Mouse (Mus musculus) Patski (cell line): ENCODE results near the gene Vmn1r13. TPM values are rescaled to one million over a fixed set of nuclear protein-coding genes. Genes with fewer than 3 reads are reported as not detected.
"Not testable (repeated sequence)": the region's sequence is repeated elsewhere in the genome, so short reads cannot be mapped to it uniquely, and the experiment has no call there.

Experiments used
- ATAC-seq: fragments of 100-300 bp; one replicate; pipeline ENCODE4 v1.8.0; 2021
- CTCF ChIA-PET: fragments of 350-600 bp; sonication (Branson Sonifier 250); formaldehyde crosslinking; loops from one replicate; lab custom pipeline; 2022; ENCODE audit warnings: inconsistent platforms; lab: Charles Lee
- POLR2A ChIA-PET: fragments of 350-600 bp; sonication (Branson Sonifier 250); formaldehyde crosslinking; loops from one replicate; lab custom pipeline; 2022; ENCODE audit warnings: antibody characterized with exemption, inconsistent platforms; lab: Charles Lee
- DNase-seq: peaks from one replicate; pipeline ENCODE4 v3.0.0-alpha.2; 2011; ENCODE audit warnings: low read depth, low spot score
- H3K27me3 ChIP-seq: fragments of 371-371 bp; one replicate; pipeline ENCODE4 v1.5.1; 2021
- CTCF ChIP-seq: fragments of 100-300 bp; IDR thresholded peaks from one replicate; pipeline ENCODE4 v1.5.1; 2021
- in situ Hi-C: fragments of 300-500 bp; cut with MboI; formaldehyde crosslinking; loops from 3 replicates; pipeline ENCODE4 v1.11.1; 2018; ENCODE audit warnings: low pct_unique_long_range_greater_than_20kb, mixed read lengths
- polyA plus RNA-seq: library from polyadenylated mRNA; unstranded; gene quantifications from one replicate; pipeline ENCODE4 v1.2.3, GENCODE M21; 2021

The Vmn1r13 gene
- polyA plus RNA-seq: not detected

DNA sequence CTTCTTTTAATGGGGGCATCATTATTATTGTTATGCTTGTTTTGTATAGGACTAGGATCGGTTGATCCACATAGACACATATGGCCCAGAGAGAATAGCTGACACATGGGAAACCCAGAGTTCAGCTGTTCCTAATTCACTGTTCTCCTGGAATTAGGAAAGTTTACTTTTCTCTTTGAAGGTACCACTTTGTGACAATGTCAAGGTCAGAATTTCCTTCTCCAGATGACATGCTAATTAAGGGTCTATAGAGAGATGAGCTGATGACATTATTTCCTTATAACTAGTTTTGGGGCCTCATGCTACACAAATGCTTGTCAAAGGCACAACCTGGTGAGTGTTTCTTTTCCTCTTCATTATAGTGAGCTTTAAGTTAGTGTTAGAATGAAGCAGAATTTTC lies at the start of gene Vmn1r13:
Gene Vmn1r13 (plus strand): TSS at position 301 of the 400 bp plus-strand sequence.
- POLR2A ChIA-PET, CTCF ChIA-PET, DNase-seq, H3K27me3 ChIP-seq, in situ Hi-C loops, ATAC-seq: not testable (repeated sequence)

DNA sequence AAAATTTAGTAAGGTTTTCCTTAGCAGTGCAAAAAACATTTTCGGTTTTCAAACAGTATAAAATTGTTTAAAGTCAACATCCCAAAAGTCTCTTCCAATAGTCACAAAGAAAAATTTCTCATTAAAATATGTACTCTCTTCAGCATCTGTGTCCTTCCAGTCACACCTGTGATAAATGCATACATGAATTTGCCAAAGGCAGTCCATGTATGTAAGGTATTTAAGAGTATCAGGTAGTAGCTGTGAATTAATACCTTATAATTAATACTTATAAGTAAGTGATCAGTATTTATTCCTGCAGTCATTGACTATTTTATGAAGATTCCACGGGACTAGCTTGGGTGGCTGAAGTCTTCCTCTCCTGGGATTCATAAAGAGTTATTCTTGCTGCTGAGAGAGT lies 46.5 kb upstream of the Vmn1r13 start, which contains the start of gene Vmn1r12:
Gene Vmn1r12 (plus strand): TSS at position 301 of the 400 bp plus-strand sequence.
- no peaks in the 10 kb centered on the region for H3K27me3 ChIP-seq
- no peak for TF ChIP-seq CTCF
- in situ Hi-C loops: no loop called here
- no peak for ATAC-seq
- CTCF ChIA-PET: no interaction called here
- POLR2A ChIA-PET: no interaction called here
- no peak for DNase-seq

DNA sequence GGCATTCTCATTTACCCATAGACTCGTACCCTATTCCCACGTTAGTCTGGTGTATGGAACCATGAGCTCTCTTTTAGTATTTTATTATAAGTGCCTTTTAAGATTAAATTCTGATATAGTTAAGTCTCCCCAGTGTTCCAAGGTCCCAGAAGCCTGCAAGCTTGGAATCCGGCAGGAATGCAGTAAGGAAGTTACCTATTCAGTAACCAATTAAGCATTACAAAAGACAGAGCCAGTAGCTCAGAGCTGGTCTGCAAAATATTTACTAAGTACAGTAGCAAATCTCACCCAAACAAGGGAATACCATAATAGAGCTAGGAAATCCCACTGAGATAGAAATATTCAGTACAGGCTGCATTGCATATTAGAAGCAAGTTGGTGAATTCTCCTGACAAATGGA lies 13.1 kb upstream of the Vmn1r13 start:
- in situ Hi-C loops, DNase-seq, CTCF ChIA-PET, H3K27me3 ChIP-seq, POLR2A ChIA-PET, ATAC-seq: not testable (repeated sequence)

DNA sequence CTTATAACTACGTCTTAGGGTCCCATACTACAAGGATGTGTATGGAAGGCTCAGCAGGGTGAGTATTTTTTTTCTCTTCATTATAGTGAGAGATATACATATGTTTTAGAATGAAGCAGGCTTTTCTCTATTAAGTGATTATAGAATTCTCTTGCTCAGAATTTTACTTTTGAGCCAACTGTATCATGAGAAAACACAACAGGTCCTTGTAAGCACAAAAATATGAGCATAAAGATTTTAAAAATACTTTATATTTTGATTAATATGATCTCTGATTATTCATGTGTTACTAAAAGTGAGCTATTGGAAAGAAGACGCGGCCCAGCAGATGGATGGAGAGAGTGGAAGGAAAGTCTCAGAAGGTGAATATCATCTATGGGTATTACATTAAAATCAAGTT lies 28.3 kb downstream of the Vmn1r13 start, which contains the start of gene Vmn1r14:
Gene Vmn1r14 (plus strand): TSS at position 301 of the 400 bp plus-strand sequence.
- ChIA-PET CTCF (no interaction called here), POLR2A (no interaction called here)
- DNase-seq (no peak), ATAC-seq (no peak)
- in situ Hi-C loops: no loop called here
- no peaks in the 10 kb centered on the region for H3K27me3 ChIP-seq
- TF ChIP-seq CTCF: no peak

DNA sequence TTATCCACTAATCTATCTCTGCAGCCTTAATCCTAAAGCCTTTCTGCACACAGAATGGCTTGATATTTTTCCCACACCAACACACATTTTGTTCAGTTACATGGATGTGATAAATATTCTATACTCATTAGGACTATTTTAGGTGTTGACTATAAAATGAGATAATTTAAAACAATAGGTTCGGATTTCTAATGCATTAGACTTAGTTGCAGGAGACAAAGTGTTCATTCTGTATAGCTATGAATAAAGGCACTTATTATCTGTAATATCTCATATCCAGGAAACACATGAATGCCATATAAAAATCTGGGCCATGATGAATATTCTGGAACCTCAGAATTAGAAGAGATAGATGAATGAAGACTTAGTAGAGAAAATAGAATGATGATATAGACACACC lies 54.6 kb downstream of the Vmn1r13 start, which contains the start of gene Vmn1r15:
Gene Vmn1r15 (plus strand): TSS at position 301 of the 400 bp plus-strand sequence.
- in situ Hi-C loops: no loop called here
- DNase-seq (no peak), ATAC-seq (no peak)
- peaks cover 15% of the 10 kb centered on the region for H3K27me3 ChIP-seq
- POLR2A ChIA-PET: no interaction called here
- CTCF ChIA-PET: no interaction called here
- TF ChIP-seq CTCF: no peak

DNA sequence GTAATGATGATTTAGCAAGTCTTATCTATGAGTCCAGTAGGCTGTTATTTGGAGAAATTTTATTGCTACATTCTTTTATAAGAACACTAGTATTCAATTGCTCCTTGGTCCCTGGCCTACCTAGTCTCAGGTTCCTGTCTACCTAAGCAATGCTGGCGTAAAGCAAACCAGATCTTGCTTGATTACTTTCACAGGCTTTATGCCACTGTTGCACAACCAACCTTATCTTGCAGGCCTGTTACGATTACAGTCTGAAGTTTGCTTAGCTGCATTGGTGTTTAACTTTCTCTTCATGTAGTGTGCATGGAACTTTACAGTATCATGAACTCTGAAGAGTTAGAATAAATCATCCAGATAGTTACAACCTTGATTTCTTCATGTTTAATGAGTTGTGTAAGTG lies 57.9 kb downstream of the Vmn1r13 start:
- DNase-seq: no peak
- CTCF ChIA-PET: no interaction called here
- no peak for ATAC-seq

More for the DNA sequence above, 57.9 kb downstream of the Vmn1r13 start:
- no peak for TF ChIP-seq CTCF
- H3K27me3 ChIP-seq: peaks cover 15% of the 10 kb centered on the region
- in situ Hi-C loops: no loop called here
- POLR2A ChIA-PET: no interaction called here

Other genes with a start within 250 kb of the Vmn1r13 start
- not detected for gene Vmn1r5, start 233.0 kb upstream of the Vmn1r13 start, polyA plus RNA-seq
- gene Vmn1r6, start 206.0 kb upstream of the Vmn1r13 start, polyA plus RNA-seq: not detected
- gene Vmn1r7, start 178.0 kb upstream of the Vmn1r13 start, polyA plus RNA-seq: not detected
- not detected for gene Vmn1r8, start 171.0 kb upstream of the Vmn1r13 start, polyA plus RNA-seq
- not detected for gene Vmn1r9, start 136.5 kb upstream of the Vmn1r13 start, polyA plus RNA-seq
- not detected for gene Vmn1r10, start 93.8 kb upstream of the Vmn1r13 start, polyA plus RNA-seq
- gene Vmn1r11, start 69.8 kb upstream of the Vmn1r13 start, polyA plus RNA-seq: not detected
- not detected for gene Vmn1r12, start 46.4 kb upstream of the Vmn1r13 start, polyA plus RNA-seq
- gene Vmn1r14, start 28.4 kb downstream of the Vmn1r13 start, polyA plus RNA-seq: not detected
- gene Vmn1r15, start 54.7 kb downstream of the Vmn1r13 start, polyA plus RNA-seq: 0.05 TPM
- 0.08 TPM for gene Vmn1r16, start 126.2 kb downstream of the Vmn1r13 start, polyA plus RNA-seq
- gene Vmn1r17, start 160.4 kb downstream of the Vmn1r13 start, polyA plus RNA-seq: not detected
- under 0.01 TPM for gene Vmn1r18, start 192.5 kb downstream of the Vmn1r13 start, polyA plus RNA-seq
- not detected for gene Vmn1r19, start 200.5 kb downstream of the Vmn1r13 start, polyA plus RNA-seq
- not detected for gene Vmn1r20, start 225.6 kb downstream of the Vmn1r13 start, polyA plus RNA-seq